Mouse (Mus musculus) heart, embryonic 13.5 days (tissue): ENCODE measurements at regions not wholly inside any gene's neighbourhood (a gene's known extent, or its start where the extent isn't known, plus 50 kb on each side); places are given as distances from the start of the nearest gene placed in this dataset.
A peak's percentile ranks its signal among the peaks of the same experiment; 100 is the strongest.

Experiments
- ATAC-seq: fragments of 200-750 bp; cut with Nextera tagmentation; 2 replicates; pipeline ENCODE4 v1.8.0; 2017; ENCODE audit warnings: moderate TSS enrichment; ENCODE audit not compliant: insufficient number of reproducible peaks, low FRiP score, low TSS enrichment; ENCODE audit errors: extremely low read depth
- H3K27ac ChIP-seq: fragments of 300-500 bp; sonication (generic); replicated peaks from 2 replicates; pipeline ENCODE4 v1.5.1; 2015; ENCODE audit warnings: moderate library complexity, mild to moderate bottlenecking, inconsistent platforms
- H3K27me3 ChIP-seq: fragments of 300-500 bp; sonication (generic); replicated peaks from 2 replicates; pipeline ENCODE4 v1.6.1; 2015; ENCODE audit warnings: mild to moderate bottlenecking, inconsistent platforms
- H3K36me3 ChIP-seq: fragments of 300-500 bp; sonication (generic); 2 replicates; pipeline ENCODE4 v1.6.1; 2015; ENCODE audit warnings: mild to moderate bottlenecking, inconsistent platforms
- H3K4me1 ChIP-seq: fragments of 300-500 bp; sonication (generic); 2 replicates; pipeline ENCODE4 v1.6.1; 2015; ENCODE audit warnings: inconsistent platforms
- H3K4me2 ChIP-seq: fragments of 300-500 bp; sonication (generic); 2 replicates; pipeline ENCODE4 v1.6.1; 2015; ENCODE audit warnings: inconsistent platforms, mild to moderate bottlenecking, moderate library complexity
- H3K4me3 ChIP-seq: fragments of 300-500 bp; sonication (generic); 2 replicates; pipeline ENCODE4 v1.5.1; 2015; ENCODE audit warnings: moderate library complexity, mild to moderate bottlenecking, inconsistent platforms
- H3K9ac ChIP-seq: fragments of 300-500 bp; sonication (generic); 2 replicates; pipeline ENCODE4 v1.6.1; 2015; ENCODE audit warnings: inconsistent platforms, mild to moderate bottlenecking, moderate library complexity
- H3K9me3 ChIP-seq: fragments of 300-500 bp; sonication (generic); 2 replicates; pipeline ENCODE4 v1.6.1; 2016; ENCODE audit warnings: inconsistent platforms
- WGBS: fragments of 180-500 bp; shearing (Covaris S2); methylation state at CpG from one replicate; pipeline ENCODE4 v1.1.7; 2015; ENCODE audit warnings: mixed read lengths; 5-methylcytosine and 5-hydroxymethylcytosine counted together

DNA sequence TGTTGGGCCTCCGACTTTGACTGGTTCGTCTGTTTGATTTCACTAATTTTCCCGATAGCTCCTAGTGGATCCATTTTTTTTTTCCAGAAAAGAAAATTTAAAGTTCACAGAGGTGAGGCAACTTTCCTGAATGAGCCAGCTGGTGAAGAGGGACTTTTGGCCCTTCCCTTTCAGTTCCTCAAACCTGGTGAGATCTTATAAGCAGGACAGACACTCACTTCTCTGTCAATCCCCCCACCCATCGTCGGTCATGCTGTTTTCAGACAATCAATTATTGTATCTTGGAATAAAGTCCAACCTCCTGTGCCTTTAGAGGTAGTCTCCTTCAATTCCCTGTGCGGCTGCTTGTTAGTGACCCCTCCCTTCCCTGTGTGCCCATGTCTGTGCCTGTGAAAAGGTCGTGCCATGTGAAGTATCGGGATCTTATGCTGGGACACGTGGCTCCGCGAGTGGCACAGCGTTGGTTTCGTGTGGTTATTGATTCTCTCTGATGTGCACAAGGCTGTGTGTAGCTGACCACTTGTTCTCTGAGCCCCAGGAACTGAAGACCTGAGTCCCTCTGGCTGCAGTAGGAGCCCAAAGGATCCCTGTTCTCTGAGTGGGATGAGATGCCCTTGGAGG lies 55.9 kb upstream of the Slc38a2 start:
- H3K27ac ChIP-seq, result no peak overlapping the region
- ATAC-seq, result no peak
- WGBS, result 88% methylated on average over 13 of the region's 13 CpGs
- no peak overlapping the region for H3K9ac ChIP-seq
- no peaks in the 10 kb centered on the region for H3K36me3 ChIP-seq
- H3K4me2 ChIP-seq, result no peak overlapping the region
- no peak overlapping the region for H3K4me3 ChIP-seq
- H3K9me3 ChIP-seq, result no peaks in the 10 kb centered on the region
- H3K27me3 ChIP-seq, result no peaks in the 10 kb centered on the region
- peaks cover 24% of the 10 kb centered on the region for H3K4me1 ChIP-seq

DNA sequence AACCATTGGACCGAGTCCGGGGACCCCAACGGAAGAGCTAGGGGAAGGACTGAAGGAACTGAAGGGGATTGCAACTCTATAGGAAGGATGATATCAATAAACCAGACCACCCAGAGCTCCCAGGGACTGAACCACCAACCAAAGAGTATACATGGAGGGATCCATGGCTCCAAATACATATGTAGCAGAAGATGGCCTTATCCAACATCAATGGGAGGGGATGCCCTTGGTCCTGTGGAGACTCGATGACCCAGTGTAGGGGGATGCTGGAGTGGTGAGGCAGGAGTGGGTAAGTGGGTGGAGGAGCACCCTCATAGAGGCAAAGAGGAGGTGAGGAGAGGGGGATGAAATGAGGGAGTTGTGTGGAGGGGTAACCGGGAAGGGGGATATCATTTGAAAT lies 54.5 kb upstream of the Slc38a2 start:
- Histone ChIP-seq H3K4me2 (no peak overlapping the region), H3K27ac (no peak overlapping the region), H3K4me1 (peaks cover 37% of the 10 kb centered on the region), H3K9me3 (no peaks in the 10 kb centered on the region), H3K36me3 (no peaks in the 10 kb centered on the region), H3K27me3 (no peaks in the 10 kb centered on the region), H3K4me3 (no peak overlapping the region), H3K9ac (no peak overlapping the region)
- 83% methylated on average over 5 of the region's 5 CpGs for WGBS
- ATAC-seq, result no peak

DNA sequence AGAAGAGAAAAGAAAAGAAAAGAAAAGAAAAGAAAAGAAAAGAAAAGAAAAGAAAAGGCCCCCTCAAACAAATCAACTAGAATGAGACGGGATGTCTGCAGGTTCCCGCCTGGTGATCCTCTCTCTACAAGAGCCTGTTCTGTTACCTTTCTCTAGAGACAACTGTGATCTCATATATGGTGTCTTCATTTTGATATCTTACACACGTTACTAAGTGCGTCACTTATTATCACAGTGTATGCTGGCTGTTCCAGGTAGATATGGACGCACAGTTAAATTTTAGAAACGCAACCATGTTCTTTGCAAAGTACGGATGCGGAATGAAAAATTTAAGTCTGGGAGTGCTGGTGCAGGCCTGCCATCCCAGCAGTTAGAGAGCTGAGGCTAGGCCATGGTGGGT lies 53.2 kb upstream of the Slc38a2 start:
- H3K36me3 ChIP-seq, result no peaks in the 10 kb centered on the region
- H3K9ac ChIP-seq, result no peak overlapping the region
- WGBS, result 93% methylated on average over 8 of the region's 8 CpGs
- no peak overlapping the region for H3K4me2 ChIP-seq
- ATAC-seq, result no peak
- H3K4me3 ChIP-seq, result no peak overlapping the region
- H3K9me3 ChIP-seq, result 0 out of 2 replicates have a peak, but pooled peaks cover 5% of the 10 kb centered on the region
- H3K27me3 ChIP-seq, result no peaks in the 10 kb centered on the region
- H3K27ac ChIP-seq, result no peak overlapping the region
- H3K4me1 ChIP-seq, result peaks cover 49% of the 10 kb centered on the region

DNA sequence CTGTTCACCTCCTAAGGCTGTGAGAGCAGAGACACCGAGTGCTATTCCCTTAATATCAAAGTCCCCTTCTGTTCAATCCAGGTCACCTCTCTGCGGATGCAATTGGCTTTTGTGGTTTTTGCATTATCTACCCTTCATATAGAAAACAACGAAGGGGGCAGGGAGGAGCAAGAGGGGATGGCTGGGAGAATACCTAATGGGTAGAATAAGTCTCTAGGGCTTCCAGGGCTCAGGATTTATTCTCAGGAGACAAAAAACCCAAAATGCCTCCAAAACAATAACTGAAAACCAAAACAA lies 52.5 kb upstream of the Slc38a2 start:
- no peak overlapping the region for H3K4me3 ChIP-seq
- no peak overlapping the region for H3K4me2 ChIP-seq
- H3K36me3 ChIP-seq, result no peaks in the 10 kb centered on the region
- peak overlapping the region; percentile 58 for H3K9ac ChIP-seq
- no peak for ATAC-seq
- H3K9me3 ChIP-seq, result 0 out of 2 replicates have a peak, but pooled peaks cover 5% of the 10 kb centered on the region
- WGBS, result 77% methylated on average over 3 of the region's 3 CpGs
- peaks cover 55% of the 10 kb centered on the region for H3K4me1 ChIP-seq
- no peaks in the 10 kb centered on the region for H3K27me3 ChIP-seq
- H3K27ac ChIP-seq, result peak overlapping the region; percentile 100

DNA sequence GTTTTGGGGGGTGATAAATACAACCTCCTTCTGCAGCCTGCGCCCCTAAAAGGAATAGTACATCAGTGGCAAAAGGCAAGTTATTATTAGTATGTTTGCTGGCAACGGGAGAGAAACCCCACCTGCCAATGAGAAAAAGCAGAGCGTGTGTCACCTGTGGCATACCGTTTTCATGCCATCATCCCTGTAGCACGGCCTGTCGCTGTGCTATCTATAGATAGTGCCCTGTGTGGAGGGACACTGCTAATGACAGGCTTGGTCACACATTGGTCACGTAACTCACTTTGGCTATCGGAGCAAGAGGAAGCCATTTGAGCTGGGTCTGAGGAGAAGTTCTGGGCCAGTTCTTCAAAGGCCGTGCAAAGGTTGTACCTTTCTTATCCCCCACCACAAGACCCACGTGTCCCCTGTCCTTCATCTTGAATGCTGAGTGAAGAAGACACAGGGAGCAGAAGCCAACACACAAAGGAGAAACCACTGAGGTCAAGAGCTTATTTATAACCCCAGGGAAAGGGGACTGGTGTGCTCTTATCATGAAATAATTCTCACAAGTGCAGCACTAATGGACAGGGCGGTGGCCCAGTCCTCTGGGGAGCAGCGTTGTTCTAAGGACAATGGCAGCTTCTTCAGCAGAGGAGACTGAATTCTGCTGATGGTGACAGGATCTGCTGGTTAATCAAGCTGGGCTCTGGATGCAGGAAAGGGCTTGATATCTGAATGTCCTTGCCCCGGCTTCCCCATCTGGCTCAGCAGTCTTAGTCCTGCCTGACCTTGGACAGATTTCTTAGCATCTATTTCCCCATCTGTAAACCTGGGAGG lies 51.9 kb upstream of the Slc38a2 start:
- H3K4me2 ChIP-seq, result no peak overlapping the region
- H3K27ac ChIP-seq, result peak overlapping the region; percentile 100
- H3K9me3 ChIP-seq, result 0 out of 2 replicates have a peak, but pooled peaks cover 5% of the 10 kb centered on the region
- no peaks in the 10 kb centered on the region for H3K36me3 ChIP-seq
- H3K4me3 ChIP-seq, result no peak overlapping the region
- no peaks in the 10 kb centered on the region for H3K27me3 ChIP-seq
- peak overlapping the region; percentile 58 for H3K9ac ChIP-seq
- H3K4me1 ChIP-seq, result peaks cover 54% of the 10 kb centered on the region
- WGBS, result 38% methylated on average over 13 of the region's 13 CpGs
- ATAC-seq, result peak; percentile 50; the same call in 1 of the 2 replicates

DNA sequence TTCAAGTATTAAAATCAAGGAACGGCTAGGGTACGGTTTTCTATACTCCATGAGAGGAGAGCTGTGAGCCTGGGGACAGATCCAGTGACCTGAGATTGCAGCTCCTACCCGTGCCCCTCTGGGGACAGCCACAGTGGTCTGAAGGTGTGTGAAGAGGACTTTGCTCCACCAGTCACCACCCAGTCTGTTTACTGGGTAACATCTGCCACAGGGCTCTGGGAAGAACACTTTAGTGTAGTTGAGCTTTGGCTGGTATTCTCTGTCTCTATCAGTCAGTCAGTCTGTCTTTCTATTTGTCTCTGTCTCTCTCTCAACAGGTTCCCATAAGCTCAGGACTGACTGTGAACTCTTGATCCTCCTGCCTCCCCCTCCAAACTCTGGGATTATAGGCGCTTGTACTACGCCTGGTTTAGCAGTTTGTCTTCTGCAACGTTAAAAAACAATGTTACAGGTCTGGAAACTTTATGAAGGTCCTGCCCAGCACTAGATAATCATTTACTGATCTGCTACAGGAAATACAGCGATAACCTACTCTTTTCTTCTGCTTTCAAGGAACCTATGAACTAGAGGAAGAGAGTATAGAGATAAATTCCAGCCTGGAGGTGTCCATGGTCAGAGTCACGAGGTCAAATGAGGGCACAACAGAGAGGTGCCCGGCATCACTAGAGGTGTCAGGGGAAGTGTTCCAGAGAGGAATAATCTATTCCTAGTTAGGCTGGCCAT lies 50.2 kb upstream of the Slc38a2 start:
- Histone ChIP-seq H3K9ac (peak overlapping the region; percentile 78), H3K36me3 (no peaks in the 10 kb centered on the region), H3K4me1 (peaks cover 57% of the 10 kb centered on the region), H3K9me3 (0 out of 2 replicates have a peak, but pooled peaks cover 5% of the 10 kb centered on the region), H3K4me3 (0 out of 2 replicates have a peak overlapping the region, but pooled peaks have one; percentile 4), H3K27ac (peak overlapping the region; percentile 100), H3K4me2 (peak overlapping the region; percentile 43), H3K27me3 (no peaks in the 10 kb centered on the region)
- no peak for ATAC-seq
- WGBS, result 40% methylated on average over 9 of the region's 9 CpGs
